Mouse (Mus musculus) bone marrow, adult 2 months (tissue): ENCODE measurements around the gene Birc5.

ENCODE experiments used
- CTCF ChIP-seq: fragments of 200-500 bp; IDR thresholded peaks from 2 replicates; pipeline ENCODE4 v1.5.1; 2011; ENCODE audit warnings: low read length, control low read depth; ENCODE audit not compliant: control insufficient read depth, insufficient read depth
- POLR2A ChIP-seq: fragments of 200-500 bp; IDR thresholded peaks from 2 replicates; pipeline ENCODE4 v1.6.1; 2011; ENCODE audit warnings: low read depth, mild to moderate bottlenecking, control low read depth, low read length, borderline replicate concordance; ENCODE audit not compliant: control insufficient read depth

DNA sequence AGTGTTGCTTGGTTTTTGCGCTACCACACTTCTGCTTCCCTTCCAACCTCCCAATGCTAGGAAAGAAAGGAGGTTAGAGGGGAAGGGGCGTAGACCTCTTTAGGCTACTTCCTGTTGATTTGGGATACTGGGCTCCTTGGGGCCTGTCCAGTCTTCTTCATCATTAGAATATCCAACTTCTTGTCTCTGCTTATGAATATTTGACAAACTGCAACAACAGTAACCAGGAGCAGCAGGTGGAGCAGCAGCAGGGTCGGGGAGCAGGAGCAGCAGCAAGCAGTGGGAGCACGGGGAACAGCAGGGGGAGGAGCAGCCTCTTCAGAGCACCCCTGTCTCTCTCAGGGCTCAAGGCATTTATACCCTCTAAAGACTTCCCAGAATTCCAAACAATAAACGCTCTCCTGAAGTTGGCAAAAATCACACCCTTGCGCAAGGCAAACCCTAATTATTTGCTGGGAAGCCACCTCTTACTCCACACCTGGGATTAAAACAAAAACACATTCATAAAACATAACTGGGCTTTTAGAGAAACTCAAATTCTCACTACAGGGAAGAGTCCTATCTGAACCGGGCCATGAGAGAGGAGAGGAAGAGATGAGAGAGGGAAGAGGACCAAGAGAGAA is 1.3 kb upstream of the Birc5 start:
- TF ChIP-seq CTCF (no peak), POLR2A (no peak)
